Mouse (Mus musculus) MN1 (cell line): ENCODE results near the gene Ripor3.

Experiments
- DNase-seq: peaks from one replicate; pipeline ENCODE4 v3.0.0-alpha.2; 2016; ENCODE audit warnings: low spot score

The Ripor3 gene

GRCm38 (mm10) chr2:167931985-167932726, 78.3 kb downstream of the Ripor3 start, which contains the start of gene Ptpn1:
TSS of gene Ptpn1 (plus strand) at chr2:167932057.
- DNase-seq: peak; percentile 96

- no peak for DNase-seq
These were observed 79.4 kb downstream of the Ripor3 start for GRCm38 (mm10) chr2:167930975-167931374.
